Comparison of ENCODE assay signal across 1 mouse cellular context in the genomic region with DNA sequence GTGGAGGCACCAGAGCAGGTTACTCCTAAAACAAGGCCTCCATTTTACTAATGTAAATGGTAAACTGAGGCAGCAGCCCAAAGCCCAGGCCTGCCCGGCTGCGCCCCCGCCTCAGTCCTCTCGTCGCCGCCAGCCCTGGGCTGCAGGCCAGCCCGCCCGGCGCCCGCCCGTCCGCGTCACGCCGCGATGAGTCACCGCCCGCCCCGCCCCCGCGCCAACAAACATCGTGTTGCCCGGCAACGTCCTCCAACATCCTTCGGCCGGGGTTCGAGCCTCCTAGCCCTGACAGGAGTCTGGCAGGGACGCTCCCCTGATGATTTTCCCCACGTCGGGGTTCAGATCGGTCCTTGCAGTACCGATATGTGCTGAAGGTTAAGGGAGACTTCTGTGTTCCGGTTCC.
TF ChIP-seq lines count a peak whose summit lies in the region.

No protein-coding gene starts in this region.

TF ChIP-seq in CH12.LX, 34 proteins besides CTCF, POLR2A, EP300 and RAD21 (continued from another document):
- no peak for TF ChIP-seq ETS1 (conservative IDR thresholded peaks at IDR 0.05; ENCODE audit: low read depth, low read length)
- no peak for TF ChIP-seq POLR2AphosphoS2 (IDR thresholded peaks at IDR 0.05; ENCODE audit: low read depth, low read length)
- no peak for TF ChIP-seq JUN (IDR thresholded peaks at IDR 0.05; ENCODE audit: insufficient read depth, low read depth, low read length)
- 0 out of 2 replicates have a peak, but pooled peaks have one; percentile 11 for TF ChIP-seq UBTF (IDR thresholded peaks at IDR 0.05; ENCODE audit: low read depth, low read length)
- no peak for TF ChIP-seq MAX (IDR thresholded peaks at IDR 0.05; ENCODE audit: low read length)
